Mouse (Mus musculus): ENCODE measurements around the gene Stac3.

- TF ChIP-seq MAFK (IDR thresholded peaks at IDR 0.05; ENCODE audit: insufficient replicate concordance, low read length) (no peak), ZC3H11A (IDR thresholded peaks at IDR 0.05; ENCODE audit: low read depth, low read length) (no peak), ZNF384 (IDR thresholded peaks at IDR 0.05; ENCODE audit: low read depth, low read length) (no peak), EP300 (IDR thresholded peaks at IDR 0.05; ENCODE audit: low read length) (no peak), SMC3 (IDR thresholded peaks at IDR 0.05; ENCODE audit: low read depth, low read length) (peak; percentile 77), KAT2A (IDR thresholded peaks at IDR 0.05; ENCODE audit: insufficient replicate concordance, low read length) (no peak), JUND (conservative IDR thresholded peaks at IDR 0.05; ENCODE audit: low read depth, low read length) (no peak), RCOR1 (conservative IDR thresholded peaks at IDR 0.05; ENCODE audit: low read depth, low read length) (no peak), NELFE (IDR thresholded peaks at IDR 0.05; ENCODE audit: low read depth, low read length) (peak; percentile 67; the same call in 1 of the 2 replicates)
These were observed 54.2 kb downstream of the Stac3 start for GRCm38 (mm10) chr10:127555703-127556102.
